In genomic region chr12:52396178-52396841, GRCm38 (mm10) we compare ENCODE assay signal across 8 mouse cellular contexts.
DNase-seq lines count a peak whose midpoint lies in the region; ATAC-seq lines count a peak whose summit lies in the region.
"Had no signal": no experiment of that assay in that cellular context is flagged by ENCODE, and none has a peak within 500 bp of the region (broad histone marks: within the 10 kb centered on the region; RNA-seq: fewer than 3 reads in every experiment).

No protein-coding gene starts in this region.

- peaks cover 47% of the 10 kb centered on the region for H3K4me1 ChIP-seq in forebrain, embryonic 13.5 days
- H3K4me1 ChIP-seq in midbrain, embryonic 14.5 days (ENCODE audit: control insufficient read depth, insufficient read depth, low read length), result peaks cover 22% of the 10 kb centered on the region
- H3K4me1 ChIP-seq: megakaryocyte, embryonic 14.5 days had no signal

- no peak overlapping the region for H3K4me3 ChIP-seq in forebrain, embryonic 13.5 days
- no peak overlapping the region for H3K4me3 ChIP-seq in midbrain, embryonic 14.5 days (replicated peaks; ENCODE audit: low read depth, low read length)
- H3K4me3 ChIP-seq: megakaryocyte, embryonic 14.5 days had no signal

- H3K27ac ChIP-seq in forebrain, embryonic 13.5 days, result peak overlapping the region; percentile 38; the same call in 1 of the 2 replicates
- no peak overlapping the region for H3K27ac ChIP-seq in midbrain, embryonic 14.5 days (replicated peaks; ENCODE audit: low read depth, low read length)

- H3K9ac ChIP-seq in forebrain, embryonic 13.5 days, result peak overlapping the region; percentile 13; the same call in 1 of the 2 replicates
- no peak overlapping the region for H3K9ac ChIP-seq in midbrain, embryonic 14.5 days (replicated peaks; ENCODE audit: low read length)

- WGBS in forebrain, embryonic 13.5 days, result 50% methylated on average over 14 of the region's 14 CpGs
- WGBS in midbrain, embryonic 14.5 days, result 57% methylated on average over 14 of the region's 14 CpGs

- peak; percentile 11 for DNase-seq in Muller cell, postnatal 12 days (ENCODE audit: inconsistent ontology term)
- peak; percentile 67 for DNase-seq in adrenal gland, postnatal 10 days
- DNase-seq in heart, postnatal 14 days, result peak; percentile 45 to 49
- peak; percentile 63 to 78 for DNase-seq in layer of hippocampus, postnatal 14 days (ENCODE audit: low spot score in 2 of 2)
- DNase-seq in midbrain, embryonic 14.5 days, result peak; percentile 36

- no peaks in the 10 kb centered on the region for H3K27me3 ChIP-seq in forebrain, embryonic 13.5 days
- H3K27me3 ChIP-seq in midbrain, embryonic 14.5 days (ENCODE audit: control insufficient read depth, insufficient read depth, low read length), result no peaks in the 10 kb centered on the region

- no peak overlapping the region for H3K4me2 ChIP-seq in forebrain, embryonic 13.5 days
- H3K4me2 ChIP-seq in midbrain, embryonic 14.5 days (ENCODE audit: low read length), result no peak overlapping the region

- intact Hi-C loops in heart, postnatal 14 days (cut with DNase I), result no loop called here

- peak; percentile 74 for ATAC-seq in forebrain, embryonic 13.5 days
- no peak; the same call in 1 of the 2 replicates for ATAC-seq in midbrain, embryonic 14.5 days (ENCODE audit: low FRiP score, low TSS enrichment)
- no peak for ATAC-seq in megakaryocyte-erythroid progenitor cell, adult 5-6 weeks (replicated peaks; ENCODE audit: low FRiP score, low TSS enrichment, poor library complexity, severe bottlenecking)

- H3K9me3 ChIP-seq in forebrain, embryonic 13.5 days (replicated peaks), result no peaks in the 10 kb centered on the region
- H3K9me3 ChIP-seq in midbrain, embryonic 14.5 days (ENCODE audit: control insufficient read depth, low read length), result no peaks in the 10 kb centered on the region

- no peaks in the 10 kb centered on the region for H3K36me3 ChIP-seq in forebrain, embryonic 13.5 days (ENCODE audit: poor library complexity, severe bottlenecking)
- H3K36me3 ChIP-seq in midbrain, embryonic 14.5 days (ENCODE audit: control insufficient read depth, insufficient read depth, low read length), result no peaks in the 10 kb centered on the region

Comparison
In these comparisons a context has a peak if more than half of its experiments do, and no peak if none do; other contexts are left out.
1. DNase-seq: peak in every context shown above with its lines; median percentile 70 in layer of hippocampus, postnatal 14 days; 67 in adrenal gland, postnatal 10 days; 47 in heart, postnatal 14 days; 36 in midbrain, embryonic 14.5 days; 11 in Muller cell, postnatal 12 days.